ENCODE assay signal across 8 mouse cellular contexts in genomic region chr11:32925421-32926271, GRCm38 (mm10).
DNase-seq lines count a peak whose midpoint lies in the region; ATAC-seq and TF ChIP-seq lines count a peak whose summit lies in the region.

No protein-coding gene starts in this region.

- H3K9me3 ChIP-seq in intestine, postnatal 0 days (ENCODE audit: control insufficient read depth), result no peaks in the 10 kb centered on the region
- H3K9me3 ChIP-seq in lung, postnatal 0 days (ENCODE audit: low read length), result no peaks in the 10 kb centered on the region
- H3K9me3 ChIP-seq in stomach, embryonic 15.5 days, result no peaks in the 10 kb centered on the region

- no peak overlapping the region for H3K9ac ChIP-seq in intestine, postnatal 0 days (ENCODE audit: low read depth, low read length)
- no peak overlapping the region for H3K9ac ChIP-seq in lung, postnatal 0 days (replicated peaks; ENCODE audit: low read depth)
- H3K9ac ChIP-seq in stomach, embryonic 15.5 days, result no peak overlapping the region

- no peak overlapping the region for H3K4me3 ChIP-seq in intestine, postnatal 0 days (ENCODE audit: low read depth, low read length)
- H3K4me3 ChIP-seq in lung, postnatal 0 days (ENCODE audit: low read depth, low read length), result 0 out of 2 replicates have a peak overlapping the region, but pooled peaks have one; percentile 2
- peak overlapping the region; percentile 12 for H3K4me3 ChIP-seq in stomach, embryonic 15.5 days (replicated peaks)

- TF ChIP-seq CTCF in intestine, postnatal 0 days (IDR thresholded peaks at IDR 0.05; ENCODE audit: low read depth), result no peak
- no peak for TF ChIP-seq CTCF in lung, postnatal 0 days (IDR thresholded peaks at IDR 0.05)

- no peaks in the 10 kb centered on the region for H3K4me1 ChIP-seq in intestine, postnatal 0 days (replicated peaks; ENCODE audit: control insufficient read depth, insufficient read depth, low read length)
- no peaks in the 10 kb centered on the region; the same call in 1 of the 2 replicates for H3K4me1 ChIP-seq in lung, postnatal 0 days (ENCODE audit: insufficient read depth, low read depth, low read length)
- peaks cover 14% of the 10 kb centered on the region; the same call in 1 of the 2 replicates for H3K4me1 ChIP-seq in stomach, embryonic 15.5 days

- DNase-seq in adrenal gland, adult (ENCODE audit: inconsistent age in 2 of 2, low spot score in 1 of 2), result peak; percentile 23 to 54
- no peak for DNase-seq in adrenal gland, adult 8-10 months
- peak; percentile 94 for DNase-seq in heart, adult 11 months
- DNase-seq in lung, postnatal 0 days (ENCODE audit: low spot score), result peak; percentile 63
- no peak for DNase-seq in layer of hippocampus, adult 8-10 months (ENCODE audit: low spot score in 2 of 2)
- no peak for DNase-seq in cerebellum, adult 9-10 months

- WGBS in intestine, postnatal 0 days, result 10% methylated on average over 33 of the region's 33 CpGs
- WGBS in lung, postnatal 0 days, result 5% methylated on average over 33 of the region's 33 CpGs
- 5% methylated on average over 33 of the region's 33 CpGs for WGBS in stomach, embryonic 15.5 days

- TF ChIP-seq EP300 in lung, postnatal 0 days (IDR thresholded peaks at IDR 0.05), result no peak

- no peaks in the 10 kb centered on the region for H3K36me3 ChIP-seq in intestine, postnatal 0 days (ENCODE audit: control insufficient read depth, insufficient read depth)
- no peaks in the 10 kb centered on the region for H3K36me3 ChIP-seq in lung, postnatal 0 days (ENCODE audit: insufficient read depth, low read length)
- no peaks in the 10 kb centered on the region for H3K36me3 ChIP-seq in stomach, embryonic 15.5 days

- no peaks in the 10 kb centered on the region for H3K27me3 ChIP-seq in intestine, postnatal 0 days (replicated peaks; ENCODE audit: control insufficient read depth, insufficient read depth, low read length)
- no peaks in the 10 kb centered on the region for H3K27me3 ChIP-seq in lung, postnatal 0 days (replicated peaks; ENCODE audit: insufficient read depth, low read length)
- no peaks in the 10 kb centered on the region for H3K27me3 ChIP-seq in stomach, embryonic 15.5 days (replicated peaks)

- ATAC-seq in intestine, postnatal 0 days, result peak; percentile 28; the same call in 1 of the 2 replicates
- ATAC-seq in lung, postnatal 0 days, result peak; percentile 84
- peak; percentile 86 for ATAC-seq in stomach, embryonic 15.5 days (ENCODE audit: insufficient read depth, low FRiP score, low read depth)

- peak overlapping the region; percentile 44 for H3K4me2 ChIP-seq in intestine, postnatal 0 days (replicated peaks; ENCODE audit: low read depth)
- peak overlapping the region; percentile 39 for H3K4me2 ChIP-seq in lung, postnatal 0 days (replicated peaks; ENCODE audit: low read depth, low read length)
- peak overlapping the region; percentile 60 for H3K4me2 ChIP-seq in stomach, embryonic 15.5 days

- H3K27ac ChIP-seq in intestine, postnatal 0 days (ENCODE audit: low read depth, low read length), result no peak overlapping the region
- no peak overlapping the region for H3K27ac ChIP-seq in lung, postnatal 0 days (ENCODE audit: low read length)
- H3K27ac ChIP-seq in stomach, embryonic 15.5 days, result peak overlapping the region; percentile 80

Comparison
In these comparisons a context has a peak if more than half of its experiments do, and no peak if none do; other contexts are left out.
1. DNase-seq: peak in adrenal gland, adult (2 of 2), heart, adult 11 months (single experiment) and lung, postnatal 0 days (single experiment); none in adrenal gland, adult 8-10 months (single experiment), layer of hippocampus, adult 8-10 months (0 of 2) and cerebellum, adult 9-10 months (single experiment).
2. ATAC-seq: peak in every context shown above with its lines; median percentile 86 in stomach, embryonic 15.5 days; 84 in lung, postnatal 0 days; 28 in intestine, postnatal 0 days.
3. Peak in every context shown above with its lines, with median percentiles within 50 percentile points of each other: H3K4me2 ChIP-seq.